Mouse (Mus musculus) thymus, postnatal 0 days (tissue): ENCODE measurements around the gene Olfr31. TPM values are rescaled to one million over a fixed set of nuclear protein-coding genes. Genes with fewer than 3 reads are reported as not detected.

Source experiments
- DNase-seq: peaks from one replicate; pipeline ENCODE4 v3.0.0-alpha.2; 2015; ENCODE audit warnings: low spot score
- polyA plus RNA-seq: library from polyadenylated mRNA; unstranded; fragments of >200 nt; fragmentation: Nextera tagmentation; extraction: Ambion mirVana; gene quantifications from 2 replicates; pipeline ENCODE4 v1.2.1, GENCODE M21; 2015

Olfr31 gene
- not detected in 2 replicates for polyA plus RNA-seq

DNA sequence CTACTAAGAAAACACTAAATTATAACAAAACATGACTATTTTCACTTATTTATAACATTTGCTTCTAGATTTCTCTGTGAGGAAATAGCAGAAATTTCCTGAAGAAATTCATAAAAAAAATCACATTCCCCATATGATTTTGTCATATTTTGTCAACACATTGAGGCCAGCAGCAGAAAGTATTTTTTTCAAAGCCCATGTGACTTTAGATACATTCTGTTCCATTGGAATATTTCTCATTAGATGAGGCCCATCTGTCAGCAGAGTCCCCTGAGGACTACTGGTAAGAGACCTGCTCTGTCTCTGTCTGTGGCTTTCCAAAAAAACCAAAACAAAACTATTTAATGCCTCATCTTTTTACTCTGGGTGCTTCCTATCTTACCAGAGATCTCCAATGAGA, at the start of gene Olfr31:
Olfr31 (plus strand) TSS at position 301 of the 400 bp plus-strand sequence.
- no peak for DNase-seq

DNA sequence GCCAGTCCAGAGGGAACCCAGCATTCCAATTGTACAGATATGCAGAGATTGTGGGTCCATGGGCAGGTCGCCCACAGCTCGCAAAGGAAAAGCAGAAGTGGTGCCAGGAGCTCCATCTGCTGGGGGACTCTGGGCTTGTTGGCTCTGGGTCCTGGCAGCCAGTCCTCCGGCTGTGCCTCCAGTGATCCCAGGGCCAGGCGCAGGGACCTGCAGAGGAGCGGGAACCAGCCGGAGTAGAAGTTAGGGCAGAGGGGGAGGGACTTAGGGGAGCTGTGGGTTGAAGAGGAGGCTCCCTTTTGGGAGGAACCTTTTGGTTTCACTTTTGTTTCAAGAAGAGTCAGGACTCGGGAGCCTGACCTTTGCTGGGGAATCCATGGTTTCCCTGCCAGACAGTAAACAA, 28.2 kb upstream of the Olfr31 start:
- DNase-seq: peak; percentile 2

GRCm38 (mm10) chr14:14308938-14309337, 13.7 kb upstream of the Olfr31 start:
- DNase-seq: no peak

DNA sequence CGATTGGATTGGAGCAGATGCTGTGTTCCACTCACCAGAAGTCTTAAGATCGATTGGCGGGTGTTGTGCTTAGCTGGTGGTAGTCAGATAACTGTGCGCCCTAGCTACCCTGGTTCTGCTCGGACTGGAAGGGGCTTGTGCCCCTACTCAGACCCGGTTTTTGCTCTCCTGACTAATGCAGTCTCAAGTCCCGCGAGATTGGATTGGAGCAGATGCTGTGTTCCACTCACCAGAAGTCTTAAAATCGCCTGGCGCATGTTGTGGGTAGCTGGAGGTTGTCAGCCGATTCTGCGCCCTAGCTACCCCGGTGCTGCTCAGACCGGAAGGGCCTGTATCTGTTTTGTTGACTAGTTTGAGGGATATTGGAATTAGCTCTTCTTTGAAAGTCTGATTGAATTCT, 13.2 kb upstream of the Olfr31 start:
- no peak for DNase-seq

GRCm38 (mm10) chr14:14345113-14345871, 22.7 kb downstream of the Olfr31 start:
- peak; percentile 93 for DNase-seq

DNA sequence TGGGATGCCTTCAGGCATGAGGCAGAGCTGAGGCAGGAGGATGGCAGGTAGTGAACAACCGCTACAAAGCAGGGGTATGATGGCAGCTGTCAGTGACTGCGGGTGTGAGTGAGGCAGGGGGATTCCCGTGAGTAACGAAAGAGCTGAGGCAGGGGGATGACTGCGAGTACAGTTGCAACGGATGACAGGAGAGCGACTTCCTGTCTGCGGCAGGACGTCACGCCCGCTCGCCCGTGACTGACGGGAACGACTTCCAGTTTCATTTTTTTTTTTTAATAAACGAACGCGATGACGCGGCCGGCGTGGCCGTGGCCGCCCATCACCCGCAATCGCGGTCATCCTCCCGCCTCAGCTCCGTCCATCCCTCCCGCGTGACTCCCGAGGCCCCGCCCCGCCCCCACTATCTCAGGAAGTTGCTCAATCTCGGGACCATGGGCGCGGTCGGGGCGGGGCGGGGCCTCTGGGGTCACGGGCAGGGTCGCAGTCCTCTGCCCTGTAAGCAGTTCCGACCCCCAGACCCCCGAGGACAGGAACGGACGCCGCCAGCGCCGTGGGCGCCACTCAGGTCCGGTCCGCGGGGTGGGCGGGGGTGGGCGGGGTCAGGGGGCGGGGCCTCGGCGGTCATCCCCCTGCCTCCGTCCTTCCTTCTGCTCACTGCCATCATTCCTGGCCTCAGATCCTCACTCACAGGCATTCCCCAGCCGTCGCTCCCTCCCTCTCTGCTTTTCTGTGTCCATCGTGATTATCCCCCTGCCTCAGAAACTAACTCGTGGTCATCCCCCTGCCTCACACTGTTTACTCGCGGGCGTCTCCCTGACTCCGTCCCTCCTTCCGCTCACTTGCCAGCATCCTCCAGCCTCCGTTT, 23.6 kb downstream of the Olfr31 start, which contains the start of gene Il3ra:
Il3ra (plus strand) TSS at position 328 of the 865 bp plus-strand sequence.
- DNase-seq: peak; percentile 79

DNA sequence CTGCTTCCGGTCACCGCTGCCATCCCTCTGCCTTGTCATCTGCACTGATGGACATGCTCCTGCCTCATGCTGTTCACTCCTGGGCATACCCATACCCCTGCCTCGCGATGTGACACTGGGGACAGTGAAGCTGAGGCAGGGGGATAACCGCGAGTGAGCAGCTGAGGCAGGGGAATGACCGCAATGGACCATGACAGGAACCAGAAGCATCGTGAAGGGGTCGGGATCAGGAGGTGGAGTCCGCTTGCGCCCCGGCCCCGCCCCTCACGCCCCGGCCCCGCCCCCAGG, 24.1 kb downstream of the Olfr31 start:
- peak; percentile 19 for DNase-seq

DNA sequence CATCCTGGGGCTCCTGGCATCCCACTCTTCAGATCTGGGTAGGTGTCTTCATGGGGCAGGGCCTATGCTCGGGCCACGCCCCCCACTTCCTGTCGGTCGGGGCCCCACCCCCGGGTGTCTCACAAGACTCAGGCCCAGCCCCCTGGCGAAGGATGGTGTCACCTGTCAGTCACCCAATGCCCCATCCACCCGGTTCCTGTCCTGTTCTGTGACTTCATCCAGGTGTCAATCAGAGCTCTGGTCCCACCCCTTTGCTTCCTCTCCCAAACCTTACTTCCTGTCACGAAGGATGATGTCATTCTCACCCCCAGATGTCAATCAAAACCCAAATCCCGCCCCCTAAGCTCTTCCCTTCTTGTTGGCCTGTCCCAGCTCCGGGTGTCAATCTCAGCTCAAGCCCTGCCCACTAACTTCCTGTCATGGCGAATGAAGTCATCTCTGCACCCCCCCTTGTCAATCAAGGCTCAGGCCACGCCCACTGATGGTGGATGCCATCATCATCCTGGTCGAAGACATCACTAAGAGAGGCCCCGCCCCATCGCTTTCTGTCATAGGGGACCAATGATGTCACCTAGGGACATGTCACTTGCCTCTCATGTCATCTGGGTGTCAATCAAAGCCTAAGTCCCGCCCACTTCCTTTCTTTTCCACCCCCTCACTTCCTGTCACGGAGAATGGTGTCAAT, 24.7 kb downstream of the Olfr31 start:
- peak; percentile 49 for DNase-seq

- peak; percentile 27 for DNase-seq
These were observed 25.4 kb downstream of the Olfr31 start for GRCm38 (mm10) chr14:14347836-14348621.

DNA sequence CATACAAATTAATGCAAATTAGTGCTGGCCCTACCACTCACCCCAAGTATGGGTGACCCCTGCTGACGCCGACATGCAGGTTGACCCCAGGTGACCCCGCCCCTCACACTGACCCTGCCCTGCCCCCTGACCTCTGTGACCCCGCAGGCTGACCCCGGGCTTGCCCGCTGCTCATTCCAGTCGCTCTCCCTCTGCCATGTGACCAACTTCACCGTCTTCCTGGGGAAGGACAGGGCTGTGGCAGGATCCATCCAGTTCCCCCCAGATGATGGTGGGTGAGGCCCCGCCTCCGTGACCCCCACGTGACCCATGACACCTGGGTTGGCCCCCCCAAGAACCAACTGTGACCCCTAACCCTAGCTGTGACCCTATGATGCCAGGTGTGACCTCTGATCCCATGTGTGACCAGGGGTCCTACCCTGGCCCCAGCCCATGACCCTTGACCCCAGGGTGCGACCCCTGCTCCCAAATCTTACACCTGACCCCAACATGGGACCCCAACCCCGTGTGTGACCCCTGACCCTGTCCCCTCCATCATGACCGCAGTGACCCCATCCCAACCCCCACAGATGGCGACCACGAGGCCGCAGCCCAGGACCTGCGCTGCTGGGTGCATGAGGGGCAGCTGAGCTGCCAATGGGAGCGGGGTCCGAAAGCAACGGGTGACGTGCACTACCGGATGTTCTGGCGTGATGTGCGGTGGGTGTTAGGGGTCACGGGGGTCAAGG, 26.2 kb downstream of the Olfr31 start:
- peak; percentile 3 for DNase-seq

DNA sequence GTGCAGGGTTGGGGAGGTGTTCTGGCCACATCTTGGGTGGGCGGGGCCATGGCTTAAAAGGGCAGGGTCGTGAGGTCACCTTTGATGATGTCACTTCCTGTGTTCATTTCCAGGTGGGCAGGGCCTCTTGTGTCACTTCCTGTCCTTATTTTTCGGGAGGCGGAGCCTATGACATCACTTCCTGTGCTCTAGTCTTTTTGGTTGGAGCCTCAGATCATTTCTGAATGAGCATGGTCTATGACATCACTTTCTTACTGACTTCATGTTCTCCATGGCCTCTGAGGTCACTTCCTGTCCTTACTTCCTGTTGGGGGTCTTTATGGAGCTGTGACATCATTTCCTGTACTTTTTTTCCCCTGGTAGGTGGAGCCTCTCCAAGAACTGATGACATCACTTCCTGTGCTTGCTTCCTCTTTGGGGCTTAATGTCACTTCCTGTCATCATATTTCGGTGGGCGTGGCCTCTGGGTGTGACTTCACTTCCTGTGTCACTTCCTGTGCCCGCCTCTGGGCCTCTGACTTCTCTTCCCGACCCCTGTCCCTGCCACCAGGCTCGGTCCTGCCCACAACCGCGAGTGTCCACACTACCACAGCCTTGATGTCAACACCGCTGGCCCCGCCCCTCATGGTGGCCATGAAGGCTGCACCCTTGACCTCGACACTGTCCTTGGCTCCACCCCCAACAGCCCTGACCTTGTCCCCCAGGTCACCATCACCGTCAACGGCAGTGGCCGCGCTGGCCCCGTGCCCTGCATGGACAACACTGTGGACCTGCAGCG, 27.0 kb downstream of the Olfr31 start:
- DNase-seq: peak; percentile 43

DNA sequence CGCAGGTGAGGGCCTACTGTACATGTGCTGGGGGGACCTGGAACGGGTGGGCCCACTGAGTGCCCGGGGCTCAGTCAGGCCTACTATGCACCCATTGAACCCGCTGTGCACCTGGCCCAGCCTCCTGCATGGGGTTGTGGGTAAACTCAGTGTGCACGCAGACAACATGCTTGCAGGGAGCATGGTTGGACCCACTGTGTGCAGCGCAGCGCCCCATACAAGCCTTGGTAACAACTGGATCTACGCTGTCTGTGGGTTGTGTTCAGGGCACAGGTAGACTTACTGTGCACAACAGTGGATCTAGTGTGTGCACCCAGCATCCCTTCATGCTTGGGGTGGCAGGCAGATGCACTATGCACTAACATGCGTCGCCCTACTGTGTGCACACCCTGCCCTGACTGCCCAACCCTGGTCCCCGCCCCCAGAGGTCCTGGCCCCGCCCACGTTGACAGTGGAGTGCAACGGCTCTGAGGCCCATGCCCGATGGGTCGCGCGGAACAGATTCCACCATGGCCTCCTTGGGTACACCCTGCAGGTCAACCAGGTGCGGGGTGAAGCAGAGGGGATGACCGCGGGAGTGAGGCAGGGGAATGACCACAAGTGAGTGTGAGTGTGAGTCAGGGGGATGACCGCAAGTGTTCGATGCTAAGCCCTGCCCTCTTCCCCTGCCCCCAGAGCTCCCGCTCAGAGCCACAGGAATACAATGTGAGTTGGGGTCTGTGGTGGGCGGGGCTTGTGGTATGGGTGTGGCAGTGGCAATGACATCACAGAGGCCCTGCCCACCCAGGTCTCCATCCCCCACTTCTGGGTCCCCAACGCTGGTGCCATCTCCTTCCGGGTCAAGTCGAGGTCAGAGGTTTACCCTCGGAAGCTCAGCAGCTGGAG, 27.9 kb downstream of the Olfr31 start:
- peak; percentile 6 for DNase-seq

GRCm38 (mm10) chr14:14351148-14351455, 28.5 kb downstream of the Olfr31 start:
- peak; percentile 1 for DNase-seq

DNA sequence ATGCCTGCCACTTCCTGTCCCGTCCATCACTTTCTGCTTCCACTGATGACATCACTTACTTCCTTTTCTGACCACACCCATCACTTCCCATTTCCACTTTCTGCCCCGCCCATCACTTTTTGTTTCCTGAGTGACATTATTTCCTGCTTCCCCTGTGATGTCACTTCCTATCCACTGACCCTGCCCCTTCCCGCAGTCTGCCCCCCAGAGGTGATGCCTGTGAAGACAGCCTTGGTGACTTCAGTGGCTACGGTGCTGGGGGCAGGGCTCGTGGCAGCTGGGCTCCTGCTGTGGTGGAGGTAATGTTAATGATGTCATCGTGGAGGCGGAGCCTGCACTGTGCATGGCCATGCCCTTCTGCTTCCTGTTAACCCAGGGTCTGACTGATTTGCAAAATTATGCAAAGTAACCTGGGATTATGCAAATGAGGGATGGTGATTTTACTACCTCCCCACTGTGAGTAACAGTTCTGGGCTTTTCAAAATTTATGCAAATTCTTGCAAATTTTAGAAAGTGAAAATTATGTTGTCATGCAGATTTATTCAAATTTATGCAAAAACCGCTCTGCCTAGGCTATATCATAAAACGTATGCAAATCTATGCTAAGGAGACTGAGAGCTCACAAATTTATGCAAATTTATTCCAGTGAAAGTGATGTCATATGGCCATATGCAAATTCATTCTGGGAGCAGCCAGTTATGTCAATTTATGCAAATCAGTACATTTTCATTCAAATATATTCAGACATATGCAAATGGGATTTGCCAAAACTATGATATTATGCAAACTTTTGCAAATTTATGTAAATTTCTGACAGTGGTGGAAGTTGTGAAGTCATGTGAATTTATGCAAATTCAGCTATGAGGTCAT, 29.3 kb downstream of the Olfr31 start:
- DNase-seq: peak; percentile 4

- peak; percentile 6 for DNase-seq
These were observed 30.0 kb downstream of the Olfr31 start for GRCm38 (mm10) chr14:14352606-14353005.

DNA sequence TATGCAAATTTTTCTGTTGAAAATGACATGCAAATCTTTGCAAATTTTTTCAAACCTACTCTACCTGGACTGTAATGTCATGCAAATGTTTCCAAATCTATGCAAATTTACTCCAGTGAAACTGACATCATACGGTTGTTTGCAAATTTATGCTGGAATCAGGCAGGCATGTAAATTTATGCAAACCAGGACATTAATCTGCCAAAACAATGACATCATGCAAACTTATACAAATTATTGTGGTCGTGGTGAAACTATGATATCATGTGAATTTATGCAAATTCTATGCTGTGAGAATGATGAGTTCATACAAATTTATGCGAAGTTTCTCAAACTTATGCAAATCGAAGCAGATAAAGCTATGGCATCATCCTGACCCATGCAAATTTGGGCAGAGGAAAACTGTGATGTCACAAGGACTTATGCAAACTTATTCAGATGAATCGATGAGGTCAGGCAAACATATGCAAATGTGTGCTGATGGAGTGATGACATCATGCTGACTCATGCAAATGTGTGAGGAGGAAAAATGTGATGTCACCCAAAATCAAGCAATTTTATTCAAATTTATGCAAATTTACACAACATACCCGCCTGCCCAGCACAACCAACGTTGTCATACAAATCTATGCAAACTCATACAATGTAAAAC, 30.6 kb downstream of the Olfr31 start:
- DNase-seq: peak; percentile 2
